Mouse (Mus musculus): ENCODE measurements around the gene Lmo4. TPM values are rescaled to one million over a fixed set of nuclear protein-coding genes. Genes with fewer than 3 reads are reported as not detected.

The Lmo4 gene
- polyA plus RNA-seq, 1 experiment from 2014 or later, result 76.8 TPM

- ATAC-seq (ENCODE audit: insufficient read depth, low FRiP score), result no peak
- H3K9ac ChIP-seq (ENCODE audit: low read length), result peak overlapping the region; percentile 98
- peak overlapping the region; percentile 63 for H3K4me2 ChIP-seq (ENCODE audit: low read depth, low read length)
- H3K4me1 ChIP-seq (ENCODE audit: control insufficient read depth, insufficient read depth, low read length), result peaks cover 7% of the 10 kb centered on the region
- H3K27ac ChIP-seq (ENCODE audit: low read length), result peak overlapping the region; percentile 99
- H3K36me3 ChIP-seq (ENCODE audit: control insufficient read depth, insufficient read depth, low read length), result no peaks in the 10 kb centered on the region
- 11% methylated on average over 3 of the region's 3 CpGs for WGBS
- peak overlapping the region; percentile 89 for H3K4me3 ChIP-seq (replicated peaks; ENCODE audit: low read length)
- no peaks in the 10 kb centered on the region for H3K9me3 ChIP-seq (replicated peaks; ENCODE audit: control insufficient read depth, low read length)
- H3K27me3 ChIP-seq (ENCODE audit: control insufficient read depth, insufficient read depth, low read length), result no peaks in the 10 kb centered on the region
These were observed 1.2 kb upstream of the Lmo4 start for GRCm38 (mm10) chr3:144206261-144206660.

- Histone ChIP-seq H3K36me3 (ENCODE audit: control insufficient read depth, insufficient read depth, low read length) (no peaks in the 10 kb centered on the region), H3K9ac (ENCODE audit: low read length) (peak overlapping the region; percentile 98), H3K27ac (ENCODE audit: low read length) (peak overlapping the region; percentile 99), H3K4me1 (ENCODE audit: control insufficient read depth, insufficient read depth, low read length) (peaks cover 13% of the 10 kb centered on the region), H3K9me3 (replicated peaks; ENCODE audit: control insufficient read depth, low read length) (no peaks in the 10 kb centered on the region), H3K27me3 (ENCODE audit: control insufficient read depth, insufficient read depth, low read length) (no peaks in the 10 kb centered on the region), H3K4me2 (ENCODE audit: low read depth, low read length) (peak overlapping the region; percentile 63), H3K4me3 (replicated peaks; ENCODE audit: low read length) (peak overlapping the region; percentile 89)
- peak; percentile 91 for ATAC-seq (ENCODE audit: insufficient read depth, low FRiP score)
- WGBS, result under 1% methylated on average over 59 of the region's 69 CpGs
These were observed 532 bp upstream of the Lmo4 start for GRCm38 (mm10) chr3:144205351-144206153.

GRCm38 (mm10) chr3:144203988-144204412 is 1.0 kb downstream of the Lmo4 start:
- Histone ChIP-seq H3K4me1 (ENCODE audit: control insufficient read depth, insufficient read depth, low read length) (peaks cover 25% of the 10 kb centered on the region), H3K4me2 (ENCODE audit: low read depth, low read length) (peak overlapping the region; percentile 73), H3K36me3 (ENCODE audit: control insufficient read depth, insufficient read depth, low read length) (0 out of 2 replicates have a peak, but pooled peaks cover 2% of the 10 kb centered on the region), H3K27me3 (ENCODE audit: control insufficient read depth, insufficient read depth, low read length) (no peaks in the 10 kb centered on the region), H3K4me3 (replicated peaks; ENCODE audit: low read length) (peak overlapping the region; percentile 89), H3K9ac (ENCODE audit: low read length) (peak overlapping the region; percentile 98), H3K27ac (ENCODE audit: low read length) (peak overlapping the region; percentile 99), H3K9me3 (replicated peaks; ENCODE audit: control insufficient read depth, low read length) (no peaks in the 10 kb centered on the region)
- no peak for ATAC-seq (ENCODE audit: insufficient read depth, low FRiP score)
- 0% methylated on average over 5 of the region's 5 CpGs for WGBS

- Histone ChIP-seq H3K9me3 (replicated peaks; ENCODE audit: control insufficient read depth, low read length) (no peaks in the 10 kb centered on the region), H3K4me1 (ENCODE audit: control insufficient read depth, insufficient read depth, low read length) (peaks cover 26% of the 10 kb centered on the region), H3K27ac (ENCODE audit: low read length) (peak overlapping the region; percentile 98), H3K4me2 (ENCODE audit: low read depth, low read length) (peak overlapping the region; percentile 73), H3K9ac (ENCODE audit: low read length) (peak overlapping the region; percentile 98), H3K36me3 (ENCODE audit: control insufficient read depth, insufficient read depth, low read length) (0 out of 2 replicates have a peak, but pooled peaks cover 2% of the 10 kb centered on the region), H3K4me3 (replicated peaks; ENCODE audit: low read length) (peak overlapping the region; percentile 89), H3K27me3 (ENCODE audit: control insufficient read depth, insufficient read depth, low read length) (no peaks in the 10 kb centered on the region)
- ATAC-seq (ENCODE audit: insufficient read depth, low FRiP score), result no peak
- WGBS, result 0% methylated on average over 15 of the region's 15 CpGs
These were observed 1.6 kb downstream of the Lmo4 start for GRCm38 (mm10) chr3:144203259-144203987.

- Histone ChIP-seq H3K4me1 (ENCODE audit: control insufficient read depth, insufficient read depth, low read length) (peaks cover 30% of the 10 kb centered on the region), H3K4me2 (ENCODE audit: low read depth, low read length) (peak overlapping the region; percentile 73), H3K27ac (ENCODE audit: low read length) (peak overlapping the region; percentile 98), H3K9ac (ENCODE audit: low read length) (peak overlapping the region; percentile 98), H3K4me3 (replicated peaks; ENCODE audit: low read length) (peak overlapping the region; percentile 89), H3K27me3 (ENCODE audit: control insufficient read depth, insufficient read depth, low read length) (no peaks in the 10 kb centered on the region), H3K36me3 (ENCODE audit: control insufficient read depth, insufficient read depth, low read length) (0 out of 2 replicates have a peak, but pooled peaks cover 2% of the 10 kb centered on the region), H3K9me3 (replicated peaks; ENCODE audit: control insufficient read depth, low read length) (no peaks in the 10 kb centered on the region)
- no peak; the same call in none of the 2 replicates for ATAC-seq (ENCODE audit: insufficient read depth, low FRiP score)
- WGBS, result under 1% methylated on average over 14 of the region's 14 CpGs
These were observed 2.3 kb downstream of the Lmo4 start for GRCm38 (mm10) chr3:144202574-144203258.

GRCm38 (mm10) chr3:144201794-144202573 is 3.0 kb downstream of the Lmo4 start:
- H3K4me3 ChIP-seq (replicated peaks; ENCODE audit: low read length), result peak overlapping the region; percentile 89
- H3K4me2 ChIP-seq (ENCODE audit: low read depth, low read length), result peak overlapping the region; percentile 73
- 2% methylated on average over 59 of the region's 64 CpGs for WGBS
- no peaks in the 10 kb centered on the region for H3K9me3 ChIP-seq (replicated peaks; ENCODE audit: control insufficient read depth, low read length)
- H3K9ac ChIP-seq (ENCODE audit: low read length), result peak overlapping the region; percentile 83
- H3K4me1 ChIP-seq (ENCODE audit: control insufficient read depth, insufficient read depth, low read length), result peaks cover 35% of the 10 kb centered on the region
- H3K36me3 ChIP-seq (ENCODE audit: control insufficient read depth, insufficient read depth, low read length), result 0 out of 2 replicates have a peak, but pooled peaks cover 2% of the 10 kb centered on the region
- H3K27ac ChIP-seq (ENCODE audit: low read length), result peak overlapping the region; percentile 98
- ATAC-seq (ENCODE audit: insufficient read depth, low FRiP score), result peak; percentile 78
- H3K27me3 ChIP-seq (ENCODE audit: control insufficient read depth, insufficient read depth, low read length), result no peaks in the 10 kb centered on the region

- Histone ChIP-seq H3K9ac (ENCODE audit: low read length) (no peak overlapping the region), H3K36me3 (ENCODE audit: control insufficient read depth, insufficient read depth, low read length) (peaks cover 14% of the 10 kb centered on the region), H3K27me3 (ENCODE audit: control insufficient read depth, insufficient read depth, low read length) (no peaks in the 10 kb centered on the region), H3K9me3 (replicated peaks; ENCODE audit: control insufficient read depth, low read length) (no peaks in the 10 kb centered on the region), H3K4me1 (ENCODE audit: control insufficient read depth, insufficient read depth, low read length) (0 out of 2 replicates have a peak, but pooled peaks cover 3% of the 10 kb centered on the region), H3K27ac (ENCODE audit: low read length) (no peak overlapping the region), H3K4me2 (ENCODE audit: low read depth, low read length) (no peak overlapping the region), H3K4me3 (replicated peaks; ENCODE audit: low read length) (no peak overlapping the region)
- no peak for ATAC-seq (ENCODE audit: insufficient read depth, low FRiP score)
- WGBS, result 53% methylated on average over 13 of the region's 13 CpGs
These were observed 19.5 kb downstream of the Lmo4 start for GRCm38 (mm10) chr3:144185327-144186152.

- 52% methylated on average over 4 of the region's 4 CpGs for WGBS
- H3K9ac ChIP-seq (ENCODE audit: low read length), result no peak overlapping the region
- peaks cover 10% of the 10 kb centered on the region for H3K36me3 ChIP-seq (ENCODE audit: control insufficient read depth, insufficient read depth, low read length)
- H3K4me2 ChIP-seq (ENCODE audit: low read depth, low read length), result no peak overlapping the region
- no peak overlapping the region for H3K4me3 ChIP-seq (replicated peaks; ENCODE audit: low read length)
- H3K27ac ChIP-seq (ENCODE audit: low read length), result no peak overlapping the region
- no peaks in the 10 kb centered on the region for H3K9me3 ChIP-seq (replicated peaks; ENCODE audit: control insufficient read depth, low read length)
- ATAC-seq (ENCODE audit: insufficient read depth, low FRiP score), result no peak
- H3K27me3 ChIP-seq (ENCODE audit: control insufficient read depth, insufficient read depth, low read length), result no peaks in the 10 kb centered on the region
- 0 out of 2 replicates have a peak, but pooled peaks cover 3% of the 10 kb centered on the region for H3K4me1 ChIP-seq (ENCODE audit: control insufficient read depth, insufficient read depth, low read length)
These were observed 20.1 kb downstream of the Lmo4 start for GRCm38 (mm10) chr3:144184918-144185317.

All from stomach, embryonic 16.5 days (tissue).